Mouse (Mus musculus) naive thymus-derived CD4-positive, alpha-beta T cell, adult 2 months (primary cell): ENCODE results near the gene Adgrl1.

ENCODE experiments used
- DNase-seq: peaks from one replicate; pipeline ENCODE4 v3.0.0-alpha.2; 2011; ENCODE audit warnings: low read depth

Adgrl1 gene

DNA sequence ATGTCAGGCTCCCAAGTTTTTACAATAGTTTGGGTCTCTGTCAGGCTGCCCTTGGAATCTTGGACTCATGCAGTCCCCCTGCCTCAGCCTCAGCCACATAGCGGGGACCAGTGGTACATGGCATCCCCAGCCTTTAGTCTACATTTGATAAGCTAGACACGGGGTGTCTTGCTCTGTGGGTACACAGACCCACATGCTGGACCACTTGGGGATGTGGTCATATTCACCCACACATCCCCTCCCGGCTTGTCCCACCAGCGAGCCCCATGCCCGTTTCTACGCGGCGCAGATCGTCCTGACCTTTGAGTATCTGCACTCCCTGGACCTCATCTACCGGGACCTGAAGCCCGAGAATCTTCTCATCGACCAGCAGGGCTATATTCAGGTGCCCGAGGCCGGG, 90.3 kb downstream of the Adgrl1 start:
- DNase-seq = no peak
